Mouse (Mus musculus) intestine, embryonic 14.5 days (tissue): Measurements from ENCODE around the gene Ddx54. TPM values are rescaled to one million over a fixed set of nuclear protein-coding genes. Genes with fewer than 3 reads are reported as not detected.

Experiments
- ATAC-seq: fragments of 200-750 bp; cut with Nextera tagmentation; replicated peaks from 2 replicates; pipeline ENCODE4 v1.8.0; 2017; ENCODE audit warnings: low read depth, moderate number of reproducible peaks, moderate TSS enrichment, moderate library complexity; ENCODE audit not compliant: low FRiP score, low TSS enrichment
- DNase-seq: peaks from one replicate; pipeline ENCODE4 v3.0.0-alpha.2; 2018; ENCODE audit warnings: low spot score
- H3K27ac ChIP-seq: fragments of 300-500 bp; sonication (generic); 2 replicates; pipeline ENCODE4 v1.5.1; 2014; ENCODE audit warnings: low read depth, mild to moderate bottlenecking, control low read depth
- H3K27me3 ChIP-seq: fragments of 300-500 bp; sonication (generic); replicated peaks from 2 replicates; pipeline ENCODE4 v1.6.1; 2014; ENCODE audit warnings: low read length, control low read depth; ENCODE audit not compliant: control insufficient read depth, insufficient read depth
- H3K36me3 ChIP-seq: fragments of 300-500 bp; sonication (generic); 2 replicates; pipeline ENCODE4 v1.6.1; 2014; ENCODE audit warnings: low read length, control low read depth; ENCODE audit not compliant: control insufficient read depth, insufficient read depth
- H3K4me1 ChIP-seq: fragments of 300-500 bp; sonication (generic); replicated peaks from 2 replicates; pipeline ENCODE4 v1.6.1; 2014; ENCODE audit warnings: low read length, control low read depth, mixed read lengths; ENCODE audit not compliant: control insufficient read depth, insufficient read depth
- H3K4me2 ChIP-seq: fragments of 300-500 bp; sonication (generic); 2 replicates; pipeline ENCODE4 v1.6.1; 2014; ENCODE audit warnings: low read length
- H3K4me3 ChIP-seq: fragments of 300-500 bp; sonication (generic); 2 replicates; pipeline ENCODE4 v1.5.1; 2014; ENCODE audit warnings: low read depth, low read length, control low read depth, mixed read lengths
- H3K9ac ChIP-seq: fragments of 300-500 bp; sonication (generic); 2 replicates; pipeline ENCODE4 v1.6.1; 2014; ENCODE audit warnings: mild to moderate bottlenecking, low read length
- H3K9me3 ChIP-seq: fragments of 300-500 bp; sonication (generic); 2 replicates; pipeline ENCODE4 v1.6.1; 2016; ENCODE audit warnings: low read length, control low read depth; ENCODE audit not compliant: control insufficient read depth
- WGBS: fragments of 180-500 bp; shearing (Covaris S2); extraction: QIAGEN DNeasy Blood & Tissue Kit; methylation state at CpG from one replicate; pipeline ENCODE4 v1.1.7; 2014; 5-methylcytosine and 5-hydroxymethylcytosine counted together
- polyA plus RNA-seq: library from polyadenylated mRNA; unstranded; fragments of >200 nt; fragmentation: Nextera tagmentation; extraction: Ambion mirVana; gene quantifications from 2 replicates; pipeline ENCODE4 v1.2.1, GENCODE M21; 2014

Gene Ddx54
- polyA plus RNA-seq, 1 experiment from 2014 or later = 41.0 TPM

DNA sequence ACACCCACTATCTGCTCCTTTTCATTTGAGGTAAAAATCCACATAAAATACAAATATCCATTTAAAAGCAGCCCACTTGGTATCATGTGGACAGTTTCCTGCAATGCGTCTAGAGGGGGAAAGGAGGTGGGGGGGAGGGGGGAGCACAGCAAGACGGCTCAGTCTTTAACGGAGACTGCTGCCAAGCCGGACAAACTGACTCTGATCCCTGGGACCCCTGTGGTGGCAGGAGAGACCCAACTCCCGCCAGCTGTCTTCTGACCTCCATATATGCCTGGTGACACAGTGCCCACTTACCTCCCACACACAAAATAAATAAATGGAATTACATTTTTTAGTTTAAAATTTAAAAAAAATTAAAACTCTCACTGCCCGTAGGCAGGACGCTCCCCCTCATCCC lies 9.0 kb upstream of the Ddx54 start:
- 0 out of 2 replicates have a peak, but pooled peaks cover 3% of the 10 kb centered on the region for H3K36me3 ChIP-seq
- no peak overlapping the region for H3K27ac ChIP-seq
- H3K27me3 ChIP-seq = no peaks in the 10 kb centered on the region
- no peak overlapping the region for H3K4me2 ChIP-seq
- no peak overlapping the region for H3K4me3 ChIP-seq
- no peaks in the 10 kb centered on the region for H3K9me3 ChIP-seq
- H3K9ac ChIP-seq = no peak overlapping the region
- no peaks in the 10 kb centered on the region for H3K4me1 ChIP-seq
- WGBS = 68% methylated on average over 7 of the region's 7 CpGs
- DNase-seq = no peak
- ATAC-seq = no peak

DNA sequence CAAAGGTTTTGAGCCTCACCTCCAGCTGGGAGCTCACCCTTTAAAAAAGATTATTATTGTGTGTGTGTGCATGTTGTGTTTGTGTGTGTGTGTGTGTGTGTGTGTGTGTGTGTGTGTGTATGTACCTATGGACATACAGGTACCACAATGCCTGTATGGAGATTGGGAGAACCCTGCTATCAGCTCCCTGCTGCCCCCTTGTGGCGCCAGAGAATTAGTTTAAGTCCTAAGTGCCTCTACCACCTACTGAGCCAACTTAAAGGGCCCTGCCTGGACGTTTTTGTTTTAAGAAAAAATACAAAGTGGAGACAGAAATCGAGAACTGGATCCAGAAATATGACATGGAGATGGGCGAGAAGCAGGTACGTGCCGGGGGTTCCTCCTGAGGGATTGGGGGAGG lies 7.7 kb upstream of the Ddx54 start:
- no peaks in the 10 kb centered on the region for H3K9me3 ChIP-seq
- no peaks in the 10 kb centered on the region for H3K4me1 ChIP-seq
- H3K36me3 ChIP-seq = 0 out of 2 replicates have a peak, but pooled peaks cover 3% of the 10 kb centered on the region
- DNase-seq (peak; percentile 92), ATAC-seq (no peak)
- 3% methylated on average over 6 of the region's 6 CpGs for WGBS
- H3K4me2 ChIP-seq = peak overlapping the region; percentile 59
- H3K27me3 ChIP-seq = no peaks in the 10 kb centered on the region
- H3K4me3 ChIP-seq = peak overlapping the region; percentile 33
- H3K27ac ChIP-seq = no peak overlapping the region
- H3K9ac ChIP-seq = no peak overlapping the region; the same call in 1 of the 2 replicates

DNA sequence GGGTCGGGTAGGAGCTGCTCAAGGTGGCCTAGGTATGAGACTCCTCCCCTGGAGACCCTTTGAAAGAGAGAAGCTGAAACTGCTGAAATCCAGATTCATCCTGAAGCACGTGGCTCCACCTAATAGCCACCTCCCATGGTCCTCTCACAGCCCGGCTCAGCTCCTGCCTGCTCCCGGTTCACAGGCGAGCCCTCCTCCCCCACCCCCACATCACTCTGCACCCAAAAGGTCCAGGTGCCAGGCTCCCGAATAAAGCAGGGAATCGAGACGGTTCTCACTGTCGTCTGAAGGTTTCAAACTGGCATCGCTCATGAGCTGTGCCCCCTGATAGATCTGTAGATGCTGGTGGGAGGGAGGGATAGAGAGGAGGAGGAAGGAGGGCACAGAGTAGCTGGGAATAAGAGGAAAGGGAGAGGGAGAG lies 7.3 kb upstream of the Ddx54 start:
- no peaks in the 10 kb centered on the region for H3K9me3 ChIP-seq
- H3K27me3 ChIP-seq = no peaks in the 10 kb centered on the region
- H3K36me3 ChIP-seq = 0 out of 2 replicates have a peak, but pooled peaks cover 3% of the 10 kb centered on the region
- peak overlapping the region; percentile 32 for H3K9ac ChIP-seq
- WGBS = 4% methylated on average over 10 of the region's 10 CpGs
- no peak overlapping the region for H3K27ac ChIP-seq
- H3K4me3 ChIP-seq = peak overlapping the region; percentile 33
- H3K4me1 ChIP-seq = no peaks in the 10 kb centered on the region
- ATAC-seq = peak; percentile 22
- peak overlapping the region; percentile 59 for H3K4me2 ChIP-seq
- DNase-seq = peak; percentile 74

DNA sequence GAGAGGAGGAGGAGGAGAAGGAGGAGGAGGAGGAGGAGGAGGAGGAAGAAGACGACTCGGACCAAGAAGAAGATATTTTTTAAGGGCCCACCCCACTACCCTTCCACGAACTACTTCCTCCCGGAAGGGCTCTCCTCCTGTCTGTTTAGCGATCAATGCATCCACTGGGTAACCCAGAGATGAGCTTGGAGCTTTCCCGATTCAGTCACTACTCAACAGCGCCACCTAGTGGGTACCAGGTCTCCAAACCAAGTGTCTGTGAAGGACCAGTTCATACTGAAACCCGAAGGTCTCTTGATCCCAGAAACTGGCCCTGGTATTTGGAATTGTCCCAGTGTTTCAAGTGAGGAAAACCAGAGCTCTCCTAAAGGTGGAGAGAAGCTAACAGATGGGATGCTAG lies 6.9 kb upstream of the Ddx54 start:
- H3K27me3 ChIP-seq = no peaks in the 10 kb centered on the region
- peak overlapping the region; percentile 33 for H3K4me3 ChIP-seq
- 2% methylated on average over 8 of the region's 8 CpGs for WGBS
- 0 out of 2 replicates have a peak, but pooled peaks cover 3% of the 10 kb centered on the region for H3K36me3 ChIP-seq
- no peaks in the 10 kb centered on the region for H3K9me3 ChIP-seq
- H3K4me1 ChIP-seq = no peaks in the 10 kb centered on the region
- DNase-seq = peak; percentile 95
- no peak overlapping the region for H3K27ac ChIP-seq
- H3K4me2 ChIP-seq = peak overlapping the region; percentile 59
- ATAC-seq = peak; percentile 67
- no peak overlapping the region for H3K9ac ChIP-seq

DNA sequence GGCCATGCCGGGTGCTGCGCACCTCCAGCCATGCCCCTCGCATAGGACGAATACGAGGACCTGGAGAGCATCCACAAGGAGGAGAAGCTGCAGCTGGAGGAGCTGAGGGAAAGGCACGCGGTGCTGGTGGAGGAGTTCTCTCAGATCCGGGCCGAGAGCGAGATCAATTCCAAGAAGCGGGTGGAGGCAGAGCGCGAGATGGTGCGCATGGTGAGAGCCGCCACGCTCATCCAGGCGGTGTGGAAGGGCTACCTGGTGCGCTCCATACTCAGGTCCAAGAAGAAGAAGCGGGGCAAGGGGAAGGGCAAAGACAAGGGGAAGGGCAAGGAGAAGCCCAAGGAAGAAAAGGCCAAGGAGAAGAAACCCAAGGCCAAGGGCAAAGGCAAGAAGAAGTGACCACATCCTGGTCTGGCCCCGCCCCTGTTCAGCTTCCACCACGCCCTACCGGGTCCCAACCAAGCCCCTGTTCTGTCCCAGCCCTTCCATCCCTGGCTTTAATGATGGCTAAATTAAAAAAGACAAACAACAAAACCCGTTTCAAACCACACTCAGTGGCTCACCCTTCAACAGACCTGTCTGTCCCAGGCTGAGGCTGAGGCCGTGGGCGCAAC lies 5.8 kb upstream of the Ddx54 start:
- 0 out of 2 replicates have a peak, but pooled peaks cover 3% of the 10 kb centered on the region for H3K36me3 ChIP-seq

DNA sequence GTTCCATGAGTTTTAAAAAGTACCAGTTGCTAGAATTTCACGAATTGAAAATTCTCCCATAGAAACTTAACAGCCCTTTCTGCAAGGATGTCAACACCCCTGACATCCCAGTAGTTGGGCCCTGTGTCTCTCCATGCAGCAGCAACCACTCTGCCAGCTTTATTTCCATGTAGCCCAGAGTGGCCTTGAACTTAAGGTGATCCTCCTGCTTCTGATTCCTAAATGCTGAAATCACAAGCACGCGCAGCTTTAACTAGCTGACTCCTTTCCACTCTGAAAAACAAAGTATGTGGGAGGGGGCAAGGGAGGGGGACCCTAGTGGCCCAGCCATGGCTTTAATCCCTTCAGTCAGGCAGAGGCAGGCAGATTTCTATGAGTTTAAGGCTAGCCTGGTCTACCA lies 5.2 kb upstream of the Ddx54 start:
- ATAC-seq = no peak
- WGBS = 78% methylated on average over 3 of the region's 3 CpGs

More for the DNA sequence above, 5.8 kb upstream of the Ddx54 start:
- Histone ChIP-seq H3K9ac (no peak overlapping the region), H3K27me3 (no peaks in the 10 kb centered on the region), H3K27ac (no peak overlapping the region), H3K4me3 (no peak overlapping the region), H3K4me2 (no peak overlapping the region), H3K4me1 (peaks cover 8% of the 10 kb centered on the region), H3K9me3 (no peaks in the 10 kb centered on the region)
- 72% methylated on average over 25 of the region's 25 CpGs for WGBS
- ATAC-seq (no peak), DNase-seq (no peak)

DNA sequence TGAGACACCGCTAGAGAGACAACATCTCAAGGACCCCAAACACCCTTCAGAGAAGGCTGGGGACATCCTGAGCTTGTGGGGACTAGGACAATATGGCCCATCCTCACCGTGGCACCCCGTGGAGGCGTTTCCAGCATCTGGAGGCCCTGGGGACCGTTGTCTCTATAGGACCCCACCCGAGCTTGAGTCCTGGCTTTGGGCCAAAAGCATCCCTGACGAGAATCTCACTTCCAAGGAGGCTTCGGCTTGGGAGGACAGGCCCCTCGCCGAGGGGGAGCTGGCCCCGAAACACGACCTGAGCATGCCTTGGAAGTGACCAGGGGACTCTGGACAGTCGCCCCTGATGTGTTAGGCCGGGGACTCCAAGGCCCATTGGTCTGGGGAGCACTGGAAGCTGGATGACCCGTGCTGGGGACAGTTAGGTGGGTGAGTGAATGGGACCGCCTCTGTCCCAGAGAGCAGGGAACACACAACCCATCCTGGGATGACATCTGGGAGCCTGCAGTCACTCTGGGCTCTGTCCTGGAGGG lies 3.2 kb upstream of the Ddx54 start:
- WGBS = 84% methylated on average over 16 of the region's 16 CpGs
- no peaks in the 10 kb centered on the region for H3K27me3 ChIP-seq
- no peak overlapping the region for H3K4me2 ChIP-seq
- DNase-seq = no peak
- no peak overlapping the region for H3K27ac ChIP-seq
- no peak overlapping the region for H3K9ac ChIP-seq
- 0 out of 2 replicates have a peak, but pooled peaks cover 3% of the 10 kb centered on the region for H3K36me3 ChIP-seq
- no peak for ATAC-seq
- H3K4me3 ChIP-seq = no peak overlapping the region
- H3K4me1 ChIP-seq = peaks cover 12% of the 10 kb centered on the region
- H3K9me3 ChIP-seq = no peaks in the 10 kb centered on the region

More for the DNA sequence above, 5.2 kb upstream of the Ddx54 start:
- no peak for DNase-seq
- Histone ChIP-seq H3K4me3 (no peak overlapping the region), H3K9me3 (no peaks in the 10 kb centered on the region), H3K36me3 (0 out of 2 replicates have a peak, but pooled peaks cover 3% of the 10 kb centered on the region), H3K27me3 (no peaks in the 10 kb centered on the region), H3K27ac (no peak overlapping the region), H3K9ac (no peak overlapping the region), H3K4me2 (no peak overlapping the region), H3K4me1 (peaks cover 9% of the 10 kb centered on the region)

DNA sequence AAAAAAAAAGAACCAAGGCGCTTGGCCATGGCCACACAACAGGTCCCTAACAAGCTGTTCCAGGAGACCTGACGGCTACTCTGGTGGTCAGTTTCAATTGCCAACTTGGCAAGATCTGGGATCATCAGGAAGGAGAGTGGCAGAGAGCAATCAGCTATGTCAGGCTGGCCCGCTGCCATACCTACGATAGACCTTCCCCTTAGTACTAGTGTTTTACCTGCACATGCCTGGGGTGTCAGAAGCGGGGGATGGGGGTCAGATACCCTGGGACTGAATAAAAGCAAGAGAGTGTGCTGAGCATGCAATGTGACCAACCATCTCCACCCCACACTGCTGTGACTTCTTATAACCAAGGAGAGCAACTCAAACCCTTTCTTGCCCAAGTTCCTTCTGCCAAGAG lies 1.6 kb upstream of the Ddx54 start:
- no peak for ATAC-seq
- Histone ChIP-seq H3K27ac (no peak overlapping the region), H3K9ac (no peak overlapping the region), H3K4me3 (no peak overlapping the region), H3K4me1 (peaks cover 12% of the 10 kb centered on the region), H3K27me3 (no peaks in the 10 kb centered on the region), H3K9me3 (0 out of 2 replicates have a peak, but pooled peaks cover 3% of the 10 kb centered on the region), H3K36me3 (0 out of 2 replicates have a peak, but pooled peaks cover 12% of the 10 kb centered on the region), H3K4me2 (peak overlapping the region; percentile 80)
- WGBS = 95% methylated on average over 5 of the region's 5 CpGs
- no peak for DNase-seq
